In the genomic region with DNA sequence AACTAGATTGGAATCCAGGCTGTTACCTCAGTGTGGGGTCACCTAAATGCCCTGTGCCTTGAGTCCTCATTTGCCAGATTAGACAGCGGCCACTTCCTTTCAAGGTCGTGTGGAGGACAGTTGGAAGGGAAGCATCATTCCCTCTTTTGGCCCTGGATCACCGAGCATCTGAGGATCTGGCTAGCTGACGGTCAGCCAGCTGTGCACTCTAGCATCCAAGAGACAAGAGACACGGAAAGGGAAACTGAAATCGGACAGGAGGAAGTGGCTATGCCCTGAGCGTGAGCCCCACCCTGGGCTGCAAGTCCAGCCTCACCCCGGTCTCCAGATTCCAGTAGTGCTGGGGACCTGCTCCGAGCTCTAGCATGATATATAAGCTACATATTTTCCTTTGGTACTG, we compare ENCODE assay signal across 9 mouse cellular contexts. TPM values are rescaled to one million over a fixed set of nuclear protein-coding genes. Genes with fewer than 3 reads are reported as not detected.
DNase-seq lines count a peak whose midpoint lies in the region; ATAC-seq and TF ChIP-seq lines count a peak whose summit lies in the region.
"Had no signal": no experiment of that assay in that cellular context is flagged by ENCODE, and none has a peak within 500 bp of the region (broad histone marks: within the 10 kb centered on the region; RNA-seq: fewer than 3 reads in every experiment).

No protein-coding gene starts in this region.

- peak; percentile 68 for DNase-seq in kidney, adult 11 months
- DNase-seq in hindbrain, postnatal 0 days (ENCODE audit: low spot score) = no peak
- DNase-seq in midbrain, embryonic 14.5 days = no peak
- DNase-seq in frontal cortex, postnatal 14 days (ENCODE audit: low spot score in 2 of 2) = no peak
- no peak for DNase-seq in cerebellum, postnatal 4 days (ENCODE audit: low spot score in 2 of 2)

- H3K27ac ChIP-seq in kidney, embryonic 16.5 days (ENCODE audit: low read length) = no peak overlapping the region
- H3K27ac ChIP-seq in forebrain, embryonic 16.5 days (ENCODE audit: low read length) = no peak overlapping the region
- H3K27ac ChIP-seq in hindbrain, postnatal 0 days = peak overlapping the region; percentile 72
- H3K27ac ChIP-seq in midbrain, embryonic 14.5 days (replicated peaks; ENCODE audit: low read depth, low read length) = 0 out of 2 replicates have a peak overlapping the region, but pooled peaks have one; percentile 20

- no peak for ATAC-seq in kidney, embryonic 16.5 days (ENCODE audit: low FRiP score, low TSS enrichment)
- ATAC-seq in forebrain, embryonic 16.5 days = no peak
- ATAC-seq in hindbrain, postnatal 0 days = no peak
- ATAC-seq in midbrain, embryonic 14.5 days (ENCODE audit: low FRiP score, low TSS enrichment) = no peak
- no peak for ATAC-seq in inflammation-experienced regulatory T-cells, adult 6 months

- no peaks in the 10 kb centered on the region for H3K9me3 ChIP-seq in kidney, embryonic 16.5 days (ENCODE audit: low read length)
- no peaks in the 10 kb centered on the region for H3K9me3 ChIP-seq in forebrain, embryonic 16.5 days (ENCODE audit: control insufficient read depth, low read length)
- H3K9me3 ChIP-seq in hindbrain, postnatal 0 days (ENCODE audit: low read length) = no peaks in the 10 kb centered on the region
- no peaks in the 10 kb centered on the region for H3K9me3 ChIP-seq in midbrain, embryonic 14.5 days (ENCODE audit: control insufficient read depth, low read length)

- no peak overlapping the region for H3K4me3 ChIP-seq in kidney, embryonic 16.5 days (ENCODE audit: low read length)
- no peak overlapping the region for H3K4me3 ChIP-seq in forebrain, embryonic 16.5 days (replicated peaks; ENCODE audit: low read length)
- no peak overlapping the region for H3K4me3 ChIP-seq in hindbrain, postnatal 0 days (ENCODE audit: low read length)
- no peak overlapping the region for H3K4me3 ChIP-seq in midbrain, embryonic 14.5 days (replicated peaks; ENCODE audit: low read depth, low read length)

- H3K4me1 ChIP-seq in kidney, embryonic 16.5 days (ENCODE audit: insufficient read depth, low read length) = peaks cover 22% of the 10 kb centered on the region
- H3K4me1 ChIP-seq in forebrain, embryonic 16.5 days (replicated peaks; ENCODE audit: control insufficient read depth, insufficient read depth, low read length) = peaks cover 45% of the 10 kb centered on the region
- H3K4me1 ChIP-seq in hindbrain, postnatal 0 days (ENCODE audit: insufficient read depth, low read length) = peaks cover 12% of the 10 kb centered on the region; the same call in 1 of the 2 replicates
- H3K4me1 ChIP-seq in midbrain, embryonic 14.5 days (ENCODE audit: control insufficient read depth, insufficient read depth, low read length) = peaks cover 43% of the 10 kb centered on the region

- no peaks in the 10 kb centered on the region for H3K27me3 ChIP-seq in kidney, embryonic 16.5 days (ENCODE audit: insufficient read depth, low read length)
- H3K27me3 ChIP-seq in forebrain, embryonic 16.5 days (replicated peaks; ENCODE audit: control insufficient read depth, insufficient read depth, low read length) = no peaks in the 10 kb centered on the region
- no peaks in the 10 kb centered on the region for H3K27me3 ChIP-seq in hindbrain, postnatal 0 days (ENCODE audit: insufficient read depth, low read length)
- no peaks in the 10 kb centered on the region for H3K27me3 ChIP-seq in midbrain, embryonic 14.5 days (ENCODE audit: control insufficient read depth, insufficient read depth, low read length)

- no peak overlapping the region for H3K9ac ChIP-seq in kidney, embryonic 16.5 days (replicated peaks; ENCODE audit: low read length)
- peak overlapping the region; percentile 66; the same call in 1 of the 2 replicates for H3K9ac ChIP-seq in forebrain, embryonic 16.5 days (replicated peaks; ENCODE audit: low read depth, low read length)
- H3K9ac ChIP-seq in hindbrain, postnatal 0 days (replicated peaks; ENCODE audit: low read length) = no peak overlapping the region
- no peak overlapping the region for H3K9ac ChIP-seq in midbrain, embryonic 14.5 days (replicated peaks; ENCODE audit: low read length)

- WGBS in kidney, embryonic 16.5 days = 54% methylated on average over 9 of the region's 9 CpGs
- 74% methylated on average over 9 of the region's 9 CpGs for WGBS in forebrain, embryonic 16.5 days
- WGBS in hindbrain, postnatal 0 days = 53% methylated on average over 9 of the region's 9 CpGs
- WGBS in midbrain, embryonic 14.5 days = 66% methylated on average over 9 of the region's 9 CpGs

- H3K4me2 ChIP-seq in kidney, embryonic 16.5 days (replicated peaks; ENCODE audit: low read depth, low read length) = no peak overlapping the region
- no peak overlapping the region for H3K4me2 ChIP-seq in forebrain, embryonic 16.5 days (ENCODE audit: low read length)
- H3K4me2 ChIP-seq in hindbrain, postnatal 0 days (ENCODE audit: low read depth, low read length) = no peak overlapping the region
- no peak overlapping the region for H3K4me2 ChIP-seq in midbrain, embryonic 14.5 days (ENCODE audit: low read length)

- TF ChIP-seq CTCF in hindbrain, postnatal 0 days (IDR thresholded peaks at IDR 0.05; ENCODE audit: low read depth) = no peak

- H3K36me3 ChIP-seq in kidney, embryonic 16.5 days (ENCODE audit: insufficient read depth, low read length) = no peaks in the 10 kb centered on the region
- H3K36me3 ChIP-seq in forebrain, embryonic 16.5 days (ENCODE audit: control insufficient read depth, insufficient read depth) = no peaks in the 10 kb centered on the region
- H3K36me3 ChIP-seq in hindbrain, postnatal 0 days (ENCODE audit: insufficient read depth, low read length) = no peaks in the 10 kb centered on the region
- H3K36me3 ChIP-seq in midbrain, embryonic 14.5 days (ENCODE audit: control insufficient read depth, insufficient read depth, low read length) = no peaks in the 10 kb centered on the region

RNA-seq across cellular contexts. Expression of gene Apol7a, which starts 39.4 kb away (rescaled TPM):
- polyA plus RNA-seq in kidney, embryonic 16.5 days (2015; fragmentation: Nextera tagmentation; extraction: Ambion mirVana) = 0.19 TPM in 1 of 2 replicates, not detected in the other
- polyA plus RNA-seq in forebrain, embryonic 16.5 days (2015; fragmentation: Nextera tagmentation; extraction: Ambion mirVana) = not detected in 2 replicates
- not detected in 2 replicates for total RNA-seq in hindbrain, postnatal 0 days (2014; rRNA removed)
- polyA plus RNA-seq in hindbrain, postnatal 0 days (2015; fragmentation: Nextera tagmentation; extraction: Ambion mirVana) = not detected in 2 replicates
- not detected in 2 replicates for polyA plus RNA-seq in midbrain, embryonic 14.5 days (2014; fragmentation: Nextera tagmentation; extraction: Ambion mirVana)
- polyA plus RNA-seq in inflammation-experienced regulatory T-cells, adult 6 months (2017; shearing (Covaris generic)) = not detected
- total RNA-seq: MEL had no signal

RNA-seq across cellular contexts. Expression of gene Apol9a, which starts 51.4 kb away (rescaled TPM):
- not detected in 2 replicates for polyA plus RNA-seq in kidney, embryonic 16.5 days (2015; fragmentation: Nextera tagmentation; extraction: Ambion mirVana)
- polyA plus RNA-seq in forebrain, embryonic 16.5 days (2015; fragmentation: Nextera tagmentation; extraction: Ambion mirVana) = 0.09 TPM in 1 of 2 replicates, not detected in the other
- 0.43 and 7.8 TPM in 2 replicates for total RNA-seq in hindbrain, postnatal 0 days (2014; rRNA removed)
- 1.0 and 1.2 TPM in 2 replicates for polyA plus RNA-seq in hindbrain, postnatal 0 days (2015; fragmentation: Nextera tagmentation; extraction: Ambion mirVana)
- not detected in 2 replicates for polyA plus RNA-seq in midbrain, embryonic 14.5 days (2014; fragmentation: Nextera tagmentation; extraction: Ambion mirVana)
- 10 to 100 TPM in 1 of 3 experiments, 1 to 10 TPM in 1, under 1 TPM in 1; 0.49 to 10.2 (median 6.8) TPM for polyA plus RNA-seq in inflammation-experienced regulatory T-cells, adult 6 months (2017; shearing (Covaris generic))
- total RNA-seq: MEL had no signal

RNA-seq across cellular contexts. Expression of gene Rbfox2, which starts 52.7 kb away (rescaled TPM):
- 49.1 and 50.2 TPM in 2 replicates for polyA plus RNA-seq in kidney, embryonic 16.5 days (2015; fragmentation: Nextera tagmentation; extraction: Ambion mirVana)
- 212 and 226 TPM in 2 replicates for polyA plus RNA-seq in forebrain, embryonic 16.5 days (2015; fragmentation: Nextera tagmentation; extraction: Ambion mirVana)
- total RNA-seq in hindbrain, postnatal 0 days (2014; rRNA removed) = 294 and 339 TPM in 2 replicates
- 84.1 and 91.9 TPM in 2 replicates for polyA plus RNA-seq in hindbrain, postnatal 0 days (2015; fragmentation: Nextera tagmentation; extraction: Ambion mirVana)
- polyA plus RNA-seq in midbrain, embryonic 14.5 days (2014; fragmentation: Nextera tagmentation; extraction: Ambion mirVana) = 195 and 282 TPM in 2 replicates
- not detected for polyA plus RNA-seq in inflammation-experienced regulatory T-cells, adult 6 months (2017; shearing (Covaris generic))

Comparison
In these comparisons a context has a peak if more than half of its experiments do, and no peak if none do; other contexts are left out.
1. H3K27ac ChIP-seq: peak in hindbrain, postnatal 0 days (single experiment) and midbrain, embryonic 14.5 days (single experiment); none in kidney, embryonic 16.5 days (single experiment) and forebrain, embryonic 16.5 days (single experiment).
2. RNA of gene Rbfox2, which starts 52.7 kb away (polyA plus RNA-seq): 212 to 226 TPM in forebrain, embryonic 16.5 days, 195 to 282 TPM in midbrain, embryonic 14.5 days, 84.1 to 91.9 TPM in hindbrain, postnatal 0 days and 49.1 to 50.2 TPM in kidney, embryonic 16.5 days; not detected in inflammation-experienced regulatory T-cells, adult 6 months; every median in the first group is over 10 times any median in the second.